Mouse (Mus musculus): Measurements from ENCODE around the gene Krt77.
A peak's percentile ranks its signal among the peaks of the same experiment; 100 is the strongest.

Krt77 gene

GRCm38 (mm10) chr15:101833131-101833530 lies 36.4 kb downstream of the Krt77 start:
- DNase-seq (ENCODE audit: low read depth, low spot score): no peak

GRCm38 (mm10) chr15:101829441-101829840 lies 40.1 kb downstream of the Krt77 start:
- DNase-seq (ENCODE audit: low read depth, low spot score): no peak

GRCm38 (mm10) chr15:101821786-101822185 lies 47.7 kb downstream of the Krt77 start:
- DNase-seq (ENCODE audit: low read depth, low spot score): no peak

- DNase-seq (ENCODE audit: low read depth, low spot score): peak; percentile 48
These were observed 51.6 kb downstream of the Krt77 start, which contains the start of gene Krt2 for GRCm38 (mm10) chr15:101817875-101818274. Gene Krt2 (minus strand): TSS chr15:101818169.
